ENCODE assay signal across 25 mouse cellular contexts in genomic region chr6:91862848-91863247, GRCm38 (mm10). TPM values are rescaled to one million over a fixed set of nuclear protein-coding genes. Genes with fewer than 3 reads are reported as not detected.
DNase-seq lines count a peak whose midpoint lies in the region; ATAC-seq and TF ChIP-seq lines count a peak whose summit lies in the region.
"Had no signal": no experiment of that assay in that cellular context is flagged by ENCODE, and none has a peak within 500 bp of the region (broad histone marks: within the 10 kb centered on the region; RNA-seq: fewer than 3 reads in every experiment).

No protein-coding gene starts in this region.

- DNase-seq in cerebellum, postnatal 10 days, result peak; percentile 74 to 85
- DNase-seq in cerebellum, adult 18-20 months, result no peak
- DNase-seq in left cerebral cortex, postnatal 4 days, result peak; percentile 76
- no peak for DNase-seq in left cerebral cortex, adult 2 months (ENCODE audit: extremely low spot score in 1 of 2, low spot score in 2 of 2)
- peak; percentile 20 for DNase-seq in brain, adult 2 months (ENCODE audit: low read depth, low spot score)
- no peak for DNase-seq in urinary bladder, postnatal 10 days (ENCODE audit: low spot score)
- DNase-seq: adrenal gland, postnatal 10 days; adrenal gland, postnatal 36 days; cerebellum, adult 11-12 months; cerebellum, adult 9-11 months; gastrocnemius, postnatal 25 days; heart, adult 18-20 months; heart, postnatal 10 days; heart, postnatal 36 days had no signal

- intact Hi-C loops in left cerebral cortex, postnatal 4 days (cut with DNase I), result no loop called here
- intact Hi-C loops in left cerebral cortex, adult 2 months (cut with DNase I), result no loop called here

- peak; percentile 61; the same call in 1 of the 2 replicates for ATAC-seq in hindbrain, embryonic 16.5 days
- ATAC-seq in hindbrain, embryonic 12.5 days (ENCODE audit: low FRiP score), result no peak
- ATAC-seq: forebrain, embryonic 13.5 days; inflammation-experienced regulatory T-cells, adult 6 months; intestine, embryonic 16.5 days; Patski had no signal

- no peak overlapping the region for H3K27ac ChIP-seq in hindbrain, embryonic 16.5 days (ENCODE audit: low read depth, low read length)
- no peak overlapping the region for H3K27ac ChIP-seq in hindbrain, embryonic 12.5 days
- H3K27ac ChIP-seq in left cerebral cortex, adult 2 months, result no peak overlapping the region
- H3K27ac ChIP-seq: forebrain, embryonic 10.5 days; forebrain, embryonic 13.5 days; heart, embryonic 15.5 days; hindbrain, embryonic 10.5 days; hindbrain, embryonic 15.5 days had no signal

- no peak overlapping the region for H3K9ac ChIP-seq in hindbrain, embryonic 16.5 days (ENCODE audit: low read depth, low read length)
- H3K9ac ChIP-seq in hindbrain, embryonic 12.5 days, result no peak overlapping the region
- H3K9ac ChIP-seq: forebrain, embryonic 13.5 days; heart, embryonic 12.5 days; heart, embryonic 15.5 days; hindbrain, embryonic 15.5 days had no signal

- H3K4me1 ChIP-seq in hindbrain, embryonic 16.5 days (ENCODE audit: control insufficient read depth, insufficient read depth, low read depth, low read length), result no peaks in the 10 kb centered on the region
- H3K4me1 ChIP-seq in hindbrain, embryonic 12.5 days, result no peaks in the 10 kb centered on the region
- H3K4me1 ChIP-seq: forebrain, embryonic 10.5 days; forebrain, embryonic 13.5 days; heart, embryonic 12.5 days; heart, embryonic 15.5 days; hindbrain, embryonic 15.5 days had no signal

- no peaks in the 10 kb centered on the region for H3K9me3 ChIP-seq in hindbrain, embryonic 16.5 days (ENCODE audit: control insufficient read depth, low read length)
- H3K9me3 ChIP-seq in hindbrain, embryonic 12.5 days (replicated peaks), result no peaks in the 10 kb centered on the region
- H3K9me3 ChIP-seq: forebrain, embryonic 10.5 days; forebrain, embryonic 13.5 days; heart, embryonic 15.5 days; hindbrain, embryonic 10.5 days; hindbrain, embryonic 15.5 days had no signal

- H3K4me2 ChIP-seq in hindbrain, embryonic 16.5 days (ENCODE audit: low read length), result no peak overlapping the region
- H3K4me2 ChIP-seq in hindbrain, embryonic 12.5 days (replicated peaks), result no peak overlapping the region
- H3K4me2 ChIP-seq: forebrain, embryonic 13.5 days; heart, embryonic 12.5 days; heart, embryonic 15.5 days; hindbrain, embryonic 15.5 days had no signal

- H3K4me3 ChIP-seq in hindbrain, embryonic 16.5 days (ENCODE audit: low read length), result no peak overlapping the region
- no peak overlapping the region for H3K4me3 ChIP-seq in hindbrain, embryonic 12.5 days
- H3K4me3 ChIP-seq in left cerebral cortex, adult 2 months, result no peak overlapping the region
- H3K4me3 ChIP-seq: forebrain, embryonic 10.5 days; forebrain, embryonic 13.5 days; heart, embryonic 12.5 days; heart, embryonic 15.5 days; hindbrain, embryonic 10.5 days; hindbrain, embryonic 15.5 days had no signal

- no peak for TF ChIP-seq CTCF in left cerebral cortex, adult 2 months (IDR thresholded peaks at IDR 0.05)

- H3K27me3 ChIP-seq in hindbrain, embryonic 16.5 days (replicated peaks; ENCODE audit: control insufficient read depth, insufficient read depth, low read length), result no peaks in the 10 kb centered on the region
- H3K27me3 ChIP-seq in hindbrain, embryonic 12.5 days, result no peaks in the 10 kb centered on the region
- H3K27me3 ChIP-seq: hindbrain, embryonic 15.5 days had no signal

- H3K36me3 ChIP-seq in hindbrain, embryonic 16.5 days (ENCODE audit: control insufficient read depth, insufficient read depth, low read length), result no peaks in the 10 kb centered on the region
- H3K36me3 ChIP-seq in hindbrain, embryonic 12.5 days, result no peaks in the 10 kb centered on the region
- H3K36me3 ChIP-seq: forebrain, embryonic 10.5 days; heart, embryonic 12.5 days; heart, embryonic 15.5 days; hindbrain, embryonic 10.5 days; hindbrain, embryonic 15.5 days had no signal

RNA-seq across cellular contexts. Expression of gene Ccdc174, which starts 15.0 kb away (rescaled TPM):
- polyA plus RNA-seq in hindbrain, embryonic 16.5 days (2015; fragmentation: Nextera tagmentation; extraction: Ambion mirVana), result 31.1 and 33.1 TPM in 2 replicates
- 54.8 and 58.3 TPM in 2 replicates for polyA plus RNA-seq in hindbrain, embryonic 12.5 days (2016; fragmentation: Nextera tagmentation; extraction: Ambion mirVana)
- 10 to 100 TPM; 24.2 to 24.7 TPM for total RNA-seq in left cerebral cortex, postnatal 4 days (2021)
- total RNA-seq in left cerebral cortex, adult 2 months (2021), result 10 to 100 TPM; 26.2 to 27.0 TPM

RNA-seq across cellular contexts. Expression of gene Grip2, which starts 35.8 kb away (rescaled TPM):
- 6.3 and 8.2 TPM in 2 replicates for polyA plus RNA-seq in hindbrain, embryonic 16.5 days (2015; fragmentation: Nextera tagmentation; extraction: Ambion mirVana)
- 2.5 and 2.7 TPM in 2 replicates for polyA plus RNA-seq in hindbrain, embryonic 12.5 days (2016; fragmentation: Nextera tagmentation; extraction: Ambion mirVana)
- 10 to 100 TPM; 45.4 to 47.0 TPM for total RNA-seq in left cerebral cortex, postnatal 4 days (2021)
- 10 to 100 TPM; 16.2 to 17.3 TPM for total RNA-seq in left cerebral cortex, adult 2 months (2021)

RNA-seq across cellular contexts. Expression of gene 4930590J08Rik, which starts 39.8 kb away (rescaled TPM):
- 1.1 and 1.2 TPM in 2 replicates for polyA plus RNA-seq in hindbrain, embryonic 16.5 days (2015; fragmentation: Nextera tagmentation; extraction: Ambion mirVana)
- 0.63 and 1.2 TPM in 2 replicates for polyA plus RNA-seq in hindbrain, embryonic 12.5 days (2016; fragmentation: Nextera tagmentation; extraction: Ambion mirVana)
- 1 to 10 TPM; 2.6 to 3.0 TPM for total RNA-seq in left cerebral cortex, postnatal 4 days (2021)
- total RNA-seq in left cerebral cortex, adult 2 months (2021), result 1 to 10 TPM; 2.9 to 3.5 TPM

Comparison
In these comparisons a context has a peak if more than half of its experiments do, and no peak if none do; other contexts are left out.
1. DNase-seq: peak in cerebellum, postnatal 10 days (2 of 2), left cerebral cortex, postnatal 4 days (single experiment) and brain, adult 2 months (single experiment); none in cerebellum, adult 18-20 months (0 of 2), left cerebral cortex, adult 2 months (0 of 2) and urinary bladder, postnatal 10 days (single experiment).